Mouse (Mus musculus) limb, embryonic 10.5 days (tissue): ENCODE measurements at regions not wholly inside any gene's neighbourhood (a gene's known extent, or its start where the extent isn't known, plus 50 kb on each side); places are given as distances from the start of the nearest gene placed in this dataset.

Experiments used
- DNase-seq: peaks from one replicate; pipeline ENCODE4 v3.0.0-alpha.2; 2017; ENCODE audit warnings: low spot score
- H3K27ac ChIP-seq: fragments of 300-500 bp; sonication (generic); 2 replicates; pipeline ENCODE4 v1.5.1; 2016; ENCODE audit warnings: mild to moderate bottlenecking
- H3K27me3 ChIP-seq: fragments of 300-500 bp; sonication (generic); 2 replicates; pipeline ENCODE4 v1.6.1; 2016; ENCODE audit warnings: low read depth, mild to moderate bottlenecking; ENCODE audit not compliant: poor library complexity, severe bottlenecking
- H3K36me3 ChIP-seq: fragments of 300-500 bp; sonication (generic); 2 replicates; pipeline ENCODE4 v1.6.1; 2016; ENCODE audit warnings: mild to moderate bottlenecking, moderate library complexity
- H3K4me1 ChIP-seq: fragments of 300-500 bp; sonication (generic); 2 replicates; pipeline ENCODE4 v1.6.1; 2016
- H3K4me3 ChIP-seq: fragments of 300-500 bp; sonication (generic); 2 replicates; pipeline ENCODE4 v1.5.1; 2016; ENCODE audit warnings: mild to moderate bottlenecking, moderate library complexity
- H3K9me3 ChIP-seq: fragments of 300-500 bp; sonication (generic); replicated peaks from 2 replicates; pipeline ENCODE4 v1.6.1; 2016; ENCODE audit warnings: mild to moderate bottlenecking
- WGBS: fragments of 180-500 bp; shearing (Covaris S2); methylation state at CpG from one replicate; pipeline ENCODE4 v1.1.7; 2016; 5-methylcytosine and 5-hydroxymethylcytosine counted together

GRCm38 (mm10) chr13:107577809-107578208, 466.4 kb upstream of the Smim15 start:
- Histone ChIP-seq H3K9me3 (no peaks in the 10 kb centered on the region), H3K27ac (no peak overlapping the region), H3K36me3 (no peaks in the 10 kb centered on the region), H3K4me1 (no peaks in the 10 kb centered on the region), H3K27me3 (peaks cover 13% of the 10 kb centered on the region; the same call in 1 of the 2 replicates), H3K4me3 (no peak overlapping the region)
- DNase-seq, result no peak
- 82% methylated on average over 8 of the region's 8 CpGs for WGBS

- H3K4me1 ChIP-seq, result no peaks in the 10 kb centered on the region
- no peaks in the 10 kb centered on the region for H3K9me3 ChIP-seq
- no peak overlapping the region for H3K4me3 ChIP-seq
- WGBS, result 91% methylated on average over 4 of the region's 4 CpGs
- DNase-seq, result no peak
- no peaks in the 10 kb centered on the region for H3K36me3 ChIP-seq
- peaks cover 13% of the 10 kb centered on the region; the same call in 1 of the 2 replicates for H3K27me3 ChIP-seq
- no peak overlapping the region for H3K27ac ChIP-seq
These were observed 467.0 kb upstream of the Smim15 start for GRCm38 (mm10) chr13:107577272-107577671.

DNA sequence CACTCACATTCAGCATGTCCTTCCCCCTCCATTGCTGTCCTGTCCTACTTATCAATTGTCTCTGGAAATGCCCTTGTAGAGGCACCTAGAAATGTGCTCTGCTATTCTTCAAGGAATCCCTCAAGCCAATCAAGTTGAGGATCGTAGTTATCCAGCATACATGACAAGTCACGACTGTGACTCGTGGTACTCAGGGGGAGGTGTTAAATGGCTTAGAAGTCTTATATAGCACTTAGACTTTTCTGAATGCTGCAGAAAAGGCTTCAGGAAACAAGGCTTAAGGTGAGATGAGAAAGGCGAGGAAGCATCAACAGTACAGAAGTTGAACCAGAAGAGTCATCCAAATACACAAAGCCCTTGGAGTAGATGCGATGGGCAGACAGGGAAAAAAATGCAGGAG, 467.5 kb upstream of the Smim15 start:
- no peaks in the 10 kb centered on the region for H3K4me1 ChIP-seq
- H3K36me3 ChIP-seq, result no peaks in the 10 kb centered on the region
- DNase-seq, result no peak
- peaks cover 13% of the 10 kb centered on the region; the same call in 1 of the 2 replicates for H3K27me3 ChIP-seq
- H3K27ac ChIP-seq, result no peak overlapping the region
- H3K9me3 ChIP-seq, result no peaks in the 10 kb centered on the region
- H3K4me3 ChIP-seq, result no peak overlapping the region
- 92% methylated on average over 5 of the region's 5 CpGs for WGBS

DNA sequence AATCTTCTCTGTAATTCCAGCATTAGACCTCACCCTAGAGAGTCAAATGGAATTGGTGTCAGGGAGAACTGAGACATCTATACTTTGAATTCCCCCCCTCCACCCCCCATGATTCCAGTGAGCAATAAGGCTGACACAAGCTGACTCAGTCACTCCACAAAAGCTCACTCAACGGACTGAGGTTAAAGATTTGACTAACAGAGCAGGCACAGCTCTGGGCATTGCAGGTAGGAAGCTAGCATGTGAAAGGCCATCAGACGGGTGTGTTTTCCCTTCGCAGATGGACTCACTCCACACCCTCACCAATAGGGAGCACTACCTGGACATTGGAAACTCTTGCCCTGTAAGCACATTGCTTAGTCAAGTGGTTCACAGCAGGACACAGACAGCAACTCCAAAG, 469.2 kb upstream of the Smim15 start:
- WGBS, result 84% methylated on average over 3 of the region's 3 CpGs
- peaks cover 13% of the 10 kb centered on the region; the same call in 1 of the 2 replicates for H3K27me3 ChIP-seq
- no peaks in the 10 kb centered on the region for H3K36me3 ChIP-seq
- DNase-seq, result no peak
- H3K9me3 ChIP-seq, result no peaks in the 10 kb centered on the region
- H3K4me3 ChIP-seq, result no peak overlapping the region
- no peak overlapping the region for H3K27ac ChIP-seq
- H3K4me1 ChIP-seq, result no peaks in the 10 kb centered on the region

GRCm38 (mm10) chr13:107573499-107574355, 470.5 kb upstream of the Smim15 start:
- no peak for DNase-seq
- Histone ChIP-seq H3K27me3 (peaks cover 13% of the 10 kb centered on the region; the same call in 1 of the 2 replicates), H3K36me3 (no peaks in the 10 kb centered on the region), H3K4me1 (no peaks in the 10 kb centered on the region), H3K4me3 (no peak overlapping the region), H3K9me3 (no peaks in the 10 kb centered on the region), H3K27ac (no peak overlapping the region)
- WGBS, result 82% methylated on average over 9 of the region's 9 CpGs

- peaks cover 12% of the 10 kb centered on the region; the same call in 1 of the 2 replicates for H3K27me3 ChIP-seq
- DNase-seq, result no peak
- 89% methylated on average over 10 of the region's 10 CpGs for WGBS
- no peak overlapping the region for H3K4me3 ChIP-seq
- no peaks in the 10 kb centered on the region for H3K36me3 ChIP-seq
- H3K9me3 ChIP-seq, result no peaks in the 10 kb centered on the region
- H3K4me1 ChIP-seq, result no peaks in the 10 kb centered on the region
- no peak overlapping the region for H3K27ac ChIP-seq
These were observed 472.7 kb upstream of the Smim15 start for GRCm38 (mm10) chr13:107571539-107571938.

DNA sequence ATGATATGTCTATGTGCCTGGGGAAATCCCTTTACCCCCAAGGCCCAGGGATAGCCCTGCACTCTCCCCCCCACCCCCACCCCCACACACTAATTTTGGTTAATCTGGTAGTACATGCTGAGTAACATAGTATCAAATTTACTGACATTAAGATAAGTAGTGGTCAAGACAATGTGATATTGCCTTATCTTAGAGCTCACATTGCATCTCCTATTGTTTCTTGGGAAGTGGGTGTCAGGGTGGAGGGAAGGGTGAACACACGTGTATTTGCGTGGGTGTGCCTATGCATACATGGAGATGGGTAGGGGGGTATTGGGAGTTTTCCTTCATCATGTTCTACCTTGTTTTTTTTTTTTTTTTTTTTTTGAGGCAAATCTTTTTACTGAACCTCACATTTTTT, 474.8 kb upstream of the Smim15 start:
- DNase-seq, result no peak
- Histone ChIP-seq H3K4me3 (no peak overlapping the region), H3K27ac (no peak overlapping the region), H3K4me1 (no peaks in the 10 kb centered on the region), H3K9me3 (no peaks in the 10 kb centered on the region), H3K27me3 (peaks cover 4% of the 10 kb centered on the region; the same call in 1 of the 2 replicates), H3K36me3 (no peaks in the 10 kb centered on the region)
- 89% methylated on average over 2 of the region's 2 CpGs for WGBS

GRCm38 (mm10) chr13:107568701-107569121, 475.5 kb upstream of the Smim15 start:
- H3K27ac ChIP-seq, result no peak overlapping the region

DNA sequence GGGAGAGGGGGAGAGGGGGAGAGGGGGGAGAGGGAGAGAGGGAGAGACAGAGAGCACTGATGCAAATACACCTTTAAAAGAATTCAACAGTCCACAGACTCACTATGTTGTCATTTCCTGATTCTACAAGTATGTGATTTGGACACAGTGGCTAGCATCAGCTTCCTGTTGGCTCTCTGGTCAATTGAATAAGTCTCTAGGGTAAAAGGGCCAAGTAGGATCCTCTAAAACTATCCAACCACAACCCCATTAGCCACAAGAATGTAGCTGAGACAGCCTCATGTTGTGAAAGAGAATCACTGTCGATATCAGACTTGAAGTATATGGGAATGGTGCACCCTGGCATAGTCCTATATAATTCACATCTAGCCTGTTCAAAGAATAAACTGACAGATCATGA, 481.8 kb upstream of the Smim15 start:
- DNase-seq, result no peak
- Histone ChIP-seq H3K36me3 (no peaks in the 10 kb centered on the region), H3K27me3 (no peaks in the 10 kb centered on the region), H3K27ac (no peak overlapping the region), H3K9me3 (no peaks in the 10 kb centered on the region), H3K4me3 (no peak overlapping the region), H3K4me1 (no peaks in the 10 kb centered on the region)
- WGBS, result 86% methylated on average over 1 of the region's 1 CpGs

More at GRCm38 (mm10) chr13:107568701-107569121, 475.5 kb upstream of the Smim15 start:
- Histone ChIP-seq H3K36me3 (no peaks in the 10 kb centered on the region), H3K4me1 (no peaks in the 10 kb centered on the region), H3K27me3 (no peaks in the 10 kb centered on the region), H3K9me3 (no peaks in the 10 kb centered on the region), H3K4me3 (no peak overlapping the region)
- WGBS, result 67% methylated on average over 7 of the region's 7 CpGs
- no peak for DNase-seq

- Histone ChIP-seq H3K36me3 (no peaks in the 10 kb centered on the region), H3K27me3 (no peaks in the 10 kb centered on the region), H3K9me3 (no peaks in the 10 kb centered on the region), H3K4me1 (no peaks in the 10 kb centered on the region), H3K4me3 (no peak overlapping the region), H3K27ac (no peak overlapping the region)
- WGBS, result 82% methylated on average over 2 of the region's 2 CpGs
- no peak for DNase-seq
These were observed 482.7 kb upstream of the Smim15 start for GRCm38 (mm10) chr13:107561529-107561928.

- no peaks in the 10 kb centered on the region for H3K36me3 ChIP-seq
- no peaks in the 10 kb centered on the region for H3K9me3 ChIP-seq
- WGBS, result 83% methylated on average over 3 of the region's 3 CpGs
- DNase-seq, result no peak
- no peaks in the 10 kb centered on the region for H3K27me3 ChIP-seq
- H3K4me3 ChIP-seq, result no peak overlapping the region
- no peak overlapping the region for H3K27ac ChIP-seq
- peaks cover 8% of the 10 kb centered on the region; the same call in 1 of the 2 replicates for H3K4me1 ChIP-seq
These were observed 488.3 kb upstream of the Smim15 start for GRCm38 (mm10) chr13:107555958-107556357.

DNA sequence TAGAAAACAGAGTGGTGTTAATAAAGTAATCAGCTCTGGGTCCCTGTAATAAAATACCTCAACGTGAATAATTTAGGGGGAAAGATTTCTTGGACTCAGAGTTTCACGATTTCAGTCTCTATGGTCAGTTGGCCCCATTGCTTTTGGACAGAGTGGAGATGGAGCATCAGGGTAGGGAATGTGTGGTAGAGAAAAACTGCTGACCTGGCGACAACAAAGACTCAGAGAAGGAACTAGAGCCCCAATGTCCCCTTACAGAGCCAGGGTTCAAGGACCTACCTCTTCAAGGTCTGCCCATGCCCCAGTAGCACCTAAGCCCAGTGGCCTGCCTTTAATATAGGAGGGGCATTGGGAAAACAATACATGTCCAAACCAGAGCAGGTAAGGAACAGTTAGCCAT, 490.2 kb upstream of the Smim15 start:
- WGBS, result 76% methylated on average over 3 of the region's 3 CpGs
- Histone ChIP-seq H3K27ac (no peak overlapping the region), H3K27me3 (no peaks in the 10 kb centered on the region), H3K36me3 (no peaks in the 10 kb centered on the region), H3K9me3 (no peaks in the 10 kb centered on the region), H3K4me1 (peaks cover 8% of the 10 kb centered on the region; the same call in 1 of the 2 replicates), H3K4me3 (no peak overlapping the region)
- no peak for DNase-seq

GRCm38 (mm10) chr13:107552165-107552564, 492.1 kb upstream of the Smim15 start:
- no peaks in the 10 kb centered on the region for H3K27me3 ChIP-seq
- H3K27ac ChIP-seq, result no peak overlapping the region
- 96% methylated on average over 4 of the region's 4 CpGs for WGBS
- DNase-seq, result no peak
- H3K36me3 ChIP-seq, result no peaks in the 10 kb centered on the region
- H3K9me3 ChIP-seq, result no peaks in the 10 kb centered on the region
- H3K4me3 ChIP-seq, result no peak overlapping the region
- peaks cover 8% of the 10 kb centered on the region; the same call in 1 of the 2 replicates for H3K4me1 ChIP-seq
